Mouse (Mus musculus) adrenal gland, adult 8-10 months (tissue): Measurements from ENCODE around the gene C2cd2. TPM values are rescaled to one million over a fixed set of nuclear protein-coding genes. Genes with fewer than 3 reads are reported as not detected.

ENCODE experiments used
- DNase-seq: peaks from one replicate; pipeline ENCODE4 v3.0.0; 2022
- total RNA-seq, 4 experiments: library from RNA; stranded (reverse); gene quantifications; 2 replicates each; pipeline ENCODE4 v1.2.4; 2022

Gene C2cd2
- total RNA-seq, 4 experiments from 2014 or later: 15.2 to 23.5 (median 20.8) TPM

GRCm38 (mm10) chr16:97941844-97942243 lies 20.6 kb downstream of the C2cd2 start:
- DNase-seq: no peak

- DNase-seq: no peak
Measured at GRCm38 (mm10) chr16:97940471-97940973, 21.9 kb downstream of the C2cd2 start.

GRCm38 (mm10) chr16:97935815-97936214 lies 26.6 kb downstream of the C2cd2 start:
- no peak for DNase-seq

GRCm38 (mm10) chr16:97930231-97930630 lies 32.2 kb downstream of the C2cd2 start:
- DNase-seq: no peak

GRCm38 (mm10) chr16:97929520-97929919 lies 32.9 kb downstream of the C2cd2 start:
- DNase-seq: no peak

- no peak for DNase-seq
Measured at GRCm38 (mm10) chr16:97927331-97927938, 35.0 kb downstream of the C2cd2 start.

- DNase-seq: no peak
Measured at GRCm38 (mm10) chr16:97926381-97926780, 36.0 kb downstream of the C2cd2 start.

- no peak for DNase-seq
Measured at GRCm38 (mm10) chr16:97925760-97926159, 36.6 kb downstream of the C2cd2 start.

- DNase-seq: no peak
Measured at GRCm38 (mm10) chr16:97923700-97924099, 38.7 kb downstream of the C2cd2 start.

- no peak for DNase-seq
Measured at GRCm38 (mm10) chr16:97922779-97923126, 39.6 kb downstream of the C2cd2 start.

- DNase-seq: peak; percentile 86
Measured at GRCm38 (mm10) chr16:97921961-97922778, 40.2 kb downstream of the C2cd2 start.

- no peak for DNase-seq
Measured at GRCm38 (mm10) chr16:97920621-97921020, 41.8 kb downstream of the C2cd2 start.

- DNase-seq: no peak
Measured at GRCm38 (mm10) chr16:97919793-97920192, 42.6 kb downstream of the C2cd2 start.

- DNase-seq: no peak
Measured at GRCm38 (mm10) chr16:97912873-97913272, 49.5 kb downstream of the C2cd2 start.

GRCm38 (mm10) chr16:97909356-97909755 lies 53.0 kb downstream of the C2cd2 start:
- DNase-seq: no peak

GRCm38 (mm10) chr16:97907496-97907895 lies 54.9 kb downstream of the C2cd2 start:
- no peak for DNase-seq

GRCm38 (mm10) chr16:97906337-97906736 lies 56.1 kb downstream of the C2cd2 start:
- DNase-seq: no peak

- no peak for DNase-seq
Measured at GRCm38 (mm10) chr16:97905449-97905991, 56.9 kb downstream of the C2cd2 start.

- no peak for DNase-seq
Measured at GRCm38 (mm10) chr16:97904035-97904434, 58.4 kb downstream of the C2cd2 start.

- peak; percentile 59 for DNase-seq
Measured at GRCm38 (mm10) chr16:97897346-97898024, 64.9 kb downstream of the C2cd2 start.

GRCm38 (mm10) chr16:97887762-97888161 lies 74.6 kb downstream of the C2cd2 start:
- DNase-seq: no peak

- DNase-seq: no peak
Measured at GRCm38 (mm10) chr16:97883696-97884095, 78.7 kb downstream of the C2cd2 start.

GRCm38 (mm10) chr16:97882891-97883290 lies 79.5 kb downstream of the C2cd2 start:
- no peak for DNase-seq
